Mouse (Mus musculus) embryonic facial prominence, embryonic 13.5 days (tissue): ENCODE measurements around the gene Cbfa2t2. TPM values are rescaled to one million over a fixed set of nuclear protein-coding genes. Genes with fewer than 3 reads are reported as not detected.

ENCODE experiments used
- ATAC-seq: fragments of 200-750 bp; cut with Nextera tagmentation; 2 replicates; pipeline ENCODE4 v1.8.0; 2017; ENCODE audit warnings: low read depth; ENCODE audit not compliant: insufficient number of reproducible peaks, insufficient read depth, low FRiP score, low TSS enrichment
- H3K27ac ChIP-seq: fragments of 300-500 bp; sonication (generic); 2 replicates; pipeline ENCODE4 v1.5.1; 2015; ENCODE audit warnings: moderate library complexity, mild to moderate bottlenecking, inconsistent platforms
- H3K27me3 ChIP-seq: fragments of 300-500 bp; sonication (generic); 2 replicates; pipeline ENCODE4 v1.6.1; 2015; ENCODE audit warnings: mild to moderate bottlenecking, inconsistent platforms
- H3K36me3 ChIP-seq: fragments of 300-500 bp; sonication (generic); 2 replicates; pipeline ENCODE4 v1.6.1; 2015; ENCODE audit warnings: mild to moderate bottlenecking, inconsistent platforms
- H3K4me1 ChIP-seq: fragments of 300-500 bp; sonication (generic); 2 replicates; pipeline ENCODE4 v1.6.1; 2015; ENCODE audit warnings: inconsistent platforms
- H3K4me2 ChIP-seq: fragments of 300-500 bp; sonication (generic); 2 replicates; pipeline ENCODE4 v1.6.1; 2015; ENCODE audit warnings: moderate library complexity, mild to moderate bottlenecking, inconsistent platforms
- H3K4me3 ChIP-seq: fragments of 300-500 bp; sonication (generic); 2 replicates; pipeline ENCODE4 v1.5.1; 2015; ENCODE audit warnings: mild to moderate bottlenecking, inconsistent platforms
- H3K9ac ChIP-seq: fragments of 300-500 bp; sonication (generic); 2 replicates; pipeline ENCODE4 v1.6.1; 2015; ENCODE audit warnings: mild to moderate bottlenecking, inconsistent platforms
- H3K9me3 ChIP-seq: fragments of 300-500 bp; sonication (generic); 2 replicates; pipeline ENCODE4 v1.6.1; 2016; ENCODE audit warnings: inconsistent platforms
- WGBS: fragments of 180-500 bp; shearing (Covaris S2); methylation state at CpG from one replicate; pipeline ENCODE4 v1.1.7; 2015; ENCODE audit warnings: mixed read lengths; 5-methylcytosine and 5-hydroxymethylcytosine counted together
- polyA plus RNA-seq: library from polyadenylated mRNA; unstranded; fragments of >200 nt; fragmentation: Nextera tagmentation; extraction: Ambion mirVana; gene quantifications from 2 replicates; pipeline ENCODE4 v1.2.1, GENCODE M21; 2015

Cbfa2t2 gene
- polyA plus RNA-seq = 54.0 and 54.1 TPM in 2 replicates

GRCm38 (mm10) chr2:154436458-154437190, at the start of gene Cbfa2t2:
TSS of gene Cbfa2t2 (plus strand) at chr2:154436481.
- peak; percentile 83 for ATAC-seq
- WGBS = under 1% methylated on average over 70 of the region's 70 CpGs
- peak within 1 kb of the TSS; percentile 98 for H3K9ac ChIP-seq
- peak within 1 kb of the TSS; percentile 98 for H3K27ac ChIP-seq
- no peaks in the 10 kb centered on the region for H3K36me3 ChIP-seq
- H3K9me3 ChIP-seq = no peaks in the 10 kb centered on the region
- H3K4me2 ChIP-seq = peak within 1 kb of the TSS; percentile 64
- no peaks in the 10 kb centered on the region for H3K27me3 ChIP-seq
- peaks cover 36% of the 10 kb centered on the region for H3K4me1 ChIP-seq
- H3K4me3 ChIP-seq = peak within 1 kb of the TSS; percentile 91

GRCm38 (mm10) chr2:154390180-154390964, 45.9 kb upstream of the Cbfa2t2 start:
- Histone ChIP-seq H3K9me3 (no peaks in the 10 kb centered on the region), H3K27ac (no peak overlapping the region), H3K4me1 (0 out of 2 replicates have a peak, but pooled peaks cover 5% of the 10 kb centered on the region), H3K9ac (no peak overlapping the region), H3K4me2 (no peak overlapping the region), H3K27me3 (no peaks in the 10 kb centered on the region), H3K4me3 (no peak overlapping the region), H3K36me3 (no peaks in the 10 kb centered on the region)
- ATAC-seq = 0 out of 2 replicates have a peak, but pooled peaks have one; percentile 32
- WGBS = 86% methylated on average over 11 of the region's 11 CpGs

- H3K4me2 ChIP-seq = no peak overlapping the region
- 74% methylated on average over 3 of the region's 3 CpGs for WGBS
- no peak overlapping the region for H3K9ac ChIP-seq
- no peaks in the 10 kb centered on the region for H3K36me3 ChIP-seq
- H3K4me1 ChIP-seq = 0 out of 2 replicates have a peak, but pooled peaks cover 5% of the 10 kb centered on the region
- H3K27ac ChIP-seq = no peak overlapping the region
- no peaks in the 10 kb centered on the region for H3K9me3 ChIP-seq
- no peaks in the 10 kb centered on the region for H3K27me3 ChIP-seq
- ATAC-seq = no peak
- no peak overlapping the region for H3K4me3 ChIP-seq
Measured at GRCm38 (mm10) chr2:154394602-154395001, 41.7 kb upstream of the Cbfa2t2 start.

GRCm38 (mm10) chr2:154396529-154396928, 39.8 kb upstream of the Cbfa2t2 start:
- no peaks in the 10 kb centered on the region for H3K4me1 ChIP-seq
- H3K36me3 ChIP-seq = no peaks in the 10 kb centered on the region
- H3K9ac ChIP-seq = no peak overlapping the region
- 72% methylated on average over 2 of the region's 2 CpGs for WGBS
- ATAC-seq = no peak
- H3K27ac ChIP-seq = no peak overlapping the region
- H3K4me2 ChIP-seq = no peak overlapping the region
- H3K27me3 ChIP-seq = no peaks in the 10 kb centered on the region
- H3K9me3 ChIP-seq = no peaks in the 10 kb centered on the region
- no peak overlapping the region for H3K4me3 ChIP-seq

GRCm38 (mm10) chr2:154398267-154398666, 38.0 kb upstream of the Cbfa2t2 start:
- Histone ChIP-seq H3K4me1 (peaks cover 8% of the 10 kb centered on the region), H3K36me3 (no peaks in the 10 kb centered on the region), H3K9me3 (no peaks in the 10 kb centered on the region), H3K4me3 (no peak overlapping the region), H3K27me3 (no peaks in the 10 kb centered on the region), H3K4me2 (no peak overlapping the region), H3K9ac (no peak overlapping the region), H3K27ac (no peak overlapping the region)
- ATAC-seq = no peak
- 74% methylated on average over 7 of the region's 7 CpGs for WGBS

GRCm38 (mm10) chr2:154399325-154399724, 37.0 kb upstream of the Cbfa2t2 start:
- Histone ChIP-seq H3K27me3 (no peaks in the 10 kb centered on the region), H3K9ac (no peak overlapping the region), H3K4me2 (no peak overlapping the region), H3K36me3 (no peaks in the 10 kb centered on the region), H3K4me3 (no peak overlapping the region), H3K4me1 (peaks cover 13% of the 10 kb centered on the region), H3K9me3 (no peaks in the 10 kb centered on the region), H3K27ac (no peak overlapping the region)
- 73% methylated on average over 2 of the region's 2 CpGs for WGBS
- no peak for ATAC-seq

- Histone ChIP-seq H3K27ac (no peak overlapping the region), H3K9ac (no peak overlapping the region), H3K4me3 (no peak overlapping the region), H3K36me3 (no peaks in the 10 kb centered on the region), H3K4me1 (peaks cover 19% of the 10 kb centered on the region), H3K27me3 (peaks cover 5% of the 10 kb centered on the region), H3K4me2 (no peak overlapping the region), H3K9me3 (no peaks in the 10 kb centered on the region)
- 48% methylated on average over 1 of the region's 1 CpGs for WGBS
- ATAC-seq = no peak
Measured at GRCm38 (mm10) chr2:154401976-154402375, 34.3 kb upstream of the Cbfa2t2 start.

- no peaks in the 10 kb centered on the region for H3K36me3 ChIP-seq
- H3K27me3 ChIP-seq = peaks cover 10% of the 10 kb centered on the region
- 0 out of 2 replicates have a peak, but pooled peaks have one; percentile 53 for ATAC-seq
- H3K27ac ChIP-seq = no peak overlapping the region
- H3K4me2 ChIP-seq = no peak overlapping the region
- H3K9ac ChIP-seq = no peak overlapping the region
- no peak overlapping the region for H3K4me3 ChIP-seq
- 11% methylated on average over 7 of the region's 7 CpGs for WGBS
- H3K4me1 ChIP-seq = peaks cover 24% of the 10 kb centered on the region
- no peaks in the 10 kb centered on the region for H3K9me3 ChIP-seq
Measured at GRCm38 (mm10) chr2:154402811-154403210, 33.5 kb upstream of the Cbfa2t2 start.

GRCm38 (mm10) chr2:154405447-154405994, 30.8 kb upstream of the Cbfa2t2 start:
- H3K9me3 ChIP-seq = no peaks in the 10 kb centered on the region
- no peak overlapping the region for H3K4me3 ChIP-seq
- no peak overlapping the region for H3K9ac ChIP-seq
- no peak overlapping the region for H3K27ac ChIP-seq
- peaks cover 10% of the 10 kb centered on the region for H3K27me3 ChIP-seq
- 65% methylated on average over 5 of the region's 5 CpGs for WGBS
- peaks cover 34% of the 10 kb centered on the region for H3K4me1 ChIP-seq
- H3K4me2 ChIP-seq = no peak overlapping the region
- H3K36me3 ChIP-seq = no peaks in the 10 kb centered on the region
- no peak for ATAC-seq

GRCm38 (mm10) chr2:154407063-154407642, 29.1 kb upstream of the Cbfa2t2 start:
- WGBS = 28% methylated on average over 11 of the region's 11 CpGs
- peak overlapping the region; percentile 78 for H3K4me2 ChIP-seq
- peak overlapping the region; percentile 81 for H3K9ac ChIP-seq
- H3K4me1 ChIP-seq = peaks cover 35% of the 10 kb centered on the region
- peaks cover 10% of the 10 kb centered on the region for H3K27me3 ChIP-seq
- H3K4me3 ChIP-seq = peak overlapping the region; percentile 70
- H3K27ac ChIP-seq = no peak overlapping the region
- no peak for ATAC-seq
- no peaks in the 10 kb centered on the region for H3K36me3 ChIP-seq
- no peaks in the 10 kb centered on the region for H3K9me3 ChIP-seq

- H3K9ac ChIP-seq = peak within 1 kb of the TSS; percentile 81
- H3K36me3 ChIP-seq = no peaks in the 10 kb centered on the region
- peaks cover 10% of the 10 kb centered on the region for H3K27me3 ChIP-seq
- H3K4me3 ChIP-seq = peak within 1 kb of the TSS; percentile 70
- H3K27ac ChIP-seq = no peak within 1 kb of the TSS
- 2% methylated on average over 83 of the region's 84 CpGs for WGBS
- peaks cover 31% of the 10 kb centered on the region for H3K4me1 ChIP-seq
- ATAC-seq = peak; percentile 83
- peak within 1 kb of the TSS; percentile 78 for H3K4me2 ChIP-seq
- no peaks in the 10 kb centered on the region for H3K9me3 ChIP-seq
Measured at GRCm38 (mm10) chr2:154407643-154408445, 28.4 kb upstream of the Cbfa2t2 start, which contains the start of gene Snta1. TSS of gene Snta1 (minus strand) at chr2:154408099.
